Mouse (Mus musculus) ES-E14 (cell line): ENCODE data around the gene Tesc.

Experiments used
- CHD2 ChIP-seq: IDR thresholded peaks from 2 replicates; pipeline ENCODE4 v1.6.1; 2014; ENCODE audit warnings: mild to moderate bottlenecking, low read depth, low read length, inconsistent platforms
- HCFC1 ChIP-seq: IDR thresholded peaks from 2 replicates; pipeline ENCODE4 v1.6.1; 2012; ENCODE audit warnings: low read length, inconsistent platforms, borderline replicate concordance; ENCODE audit not compliant: insufficient read depth
- MAFK ChIP-seq: IDR thresholded peaks from 2 replicates; pipeline ENCODE4 v1.6.1; 2014; ENCODE audit warnings: mild to moderate bottlenecking, low read depth, low read length, inconsistent platforms; ENCODE audit not compliant: insufficient read depth
- ZC3H11A ChIP-seq: IDR thresholded peaks from 2 replicates; pipeline ENCODE4 v1.6.1; 2012; ENCODE audit warnings: low read depth, mild to moderate bottlenecking, inconsistent platforms, low read length, borderline replicate concordance
- ZNF384 ChIP-seq: IDR thresholded peaks from 2 replicates; pipeline ENCODE4 v1.6.1; 2012; ENCODE audit warnings: low read depth, low read length, inconsistent platforms

DNA sequence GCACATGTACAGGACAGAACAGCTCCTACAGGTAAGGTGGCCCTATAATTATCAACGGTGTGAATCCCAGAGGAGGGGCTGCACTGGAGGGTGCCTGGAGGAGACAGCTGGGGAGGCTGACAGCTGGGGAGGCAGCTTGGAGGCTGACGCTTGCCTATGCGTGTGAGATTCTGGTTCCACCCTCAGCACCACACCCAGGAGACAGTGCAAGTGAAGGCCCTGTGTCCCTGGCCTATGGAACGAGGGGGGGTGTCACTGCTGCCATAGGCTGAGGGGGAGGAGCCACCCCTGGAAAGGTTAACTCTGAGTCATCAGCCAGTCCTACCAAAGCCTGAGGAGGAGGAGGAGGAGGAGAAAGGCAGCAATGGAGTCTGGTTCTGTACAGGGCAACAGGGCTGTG, 40.0 kb downstream of the Tesc start:
- no peak for TF ChIP-seq HCFC1
- no peak for TF ChIP-seq ZNF384
- TF ChIP-seq ZC3H11A: no peak
- TF ChIP-seq CHD2: no peak
- no peak for TF ChIP-seq MAFK
